Mouse (Mus musculus): Measurements from ENCODE around the gene Sh3bgr.

- TF ChIP-seq CTCF (conservative IDR thresholded peaks at IDR 0.05 in 1 of 2, IDR thresholded peaks at IDR 0.05 in 1 of 2; ENCODE audit: low read depth in 2 of 2, low read length in 2 of 2) (no peak), EP300 (IDR thresholded peaks at IDR 0.05; ENCODE audit: low read length) (no peak), TCF12 (IDR thresholded peaks at IDR 0.05; ENCODE audit: low read depth, low read length) (no peak), RAD21 (IDR thresholded peaks at IDR 0.05; ENCODE audit: low read depth, low read length) (no peak), POLR2A (IDR thresholded peaks at IDR 0.05; ENCODE audit: low read depth, low read length) (no peak), PAX5 (IDR thresholded peaks at IDR 0.05; ENCODE audit: low read length) (no peak), POLR2AphosphoS2 (IDR thresholded peaks at IDR 0.05; ENCODE audit: low read depth, low read length) (no peak)
Measured at GRCm38 (mm10) chr16:96213027-96213426, 12.8 kb downstream of the Sh3bgr start.

Data from CH12.LX (cell line).